Mouse (Mus musculus) embryonic facial prominence, embryonic 11.5 days (tissue): ENCODE measurements around the gene Zfp46. TPM values are rescaled to one million over a fixed set of nuclear protein-coding genes. Genes with fewer than 3 reads are reported as not detected.

Experiments used
- ATAC-seq: fragments of 200-750 bp; cut with Nextera tagmentation; replicated peaks from 2 replicates; pipeline ENCODE4 v1.8.0; 2017; ENCODE audit warnings: low read depth; ENCODE audit not compliant: insufficient number of reproducible peaks, low FRiP score, low TSS enrichment
- DNase-seq: peaks from one replicate; pipeline ENCODE4 v3.0.0-alpha.2; 2015; ENCODE audit warnings: low spot score
- H3K27ac ChIP-seq: fragments of 300-500 bp; sonication (generic); replicated peaks from 2 replicates; pipeline ENCODE4 v1.5.1; 2014; ENCODE audit warnings: mild to moderate bottlenecking, low read depth, low read length, control low read depth
- H3K27me3 ChIP-seq: fragments of 300-500 bp; sonication (generic); 2 replicates; pipeline ENCODE4 v1.6.1; 2014; ENCODE audit warnings: mild to moderate bottlenecking, low read length, moderate library complexity, mixed read lengths; ENCODE audit not compliant: control insufficient read depth, insufficient read depth
- H3K36me3 ChIP-seq: fragments of 300-500 bp; sonication (generic); replicated peaks from 2 replicates; pipeline ENCODE4 v1.6.1; 2014; ENCODE audit warnings: low read depth, mild to moderate bottlenecking, low read length, moderate library complexity, mixed read lengths; ENCODE audit not compliant: control insufficient read depth, insufficient read depth
- H3K4me1 ChIP-seq: fragments of 300-500 bp; sonication (generic); 2 replicates; pipeline ENCODE4 v1.6.1; 2014; ENCODE audit warnings: low read length, mixed read lengths; ENCODE audit not compliant: control insufficient read depth, insufficient read depth
- H3K4me2 ChIP-seq: fragments of 300-500 bp; sonication (generic); 2 replicates; pipeline ENCODE4 v1.6.1; 2014; ENCODE audit warnings: low read depth, mild to moderate bottlenecking, control low read depth, low read length, moderate library complexity
- H3K4me3 ChIP-seq: fragments of 300-500 bp; sonication (generic); 2 replicates; pipeline ENCODE4 v1.5.1; 2014; ENCODE audit warnings: low read depth, low read length, control low read depth
- H3K9ac ChIP-seq: fragments of 300-500 bp; sonication (generic); replicated peaks from 2 replicates; pipeline ENCODE4 v1.6.1; 2014; ENCODE audit warnings: mild to moderate bottlenecking, control low read depth, low read length
- H3K9me3 ChIP-seq: fragments of 300-500 bp; sonication (generic); replicated peaks from 2 replicates; pipeline ENCODE4 v1.6.1; 2016; ENCODE audit warnings: mild to moderate bottlenecking, low read length, inconsistent platforms, mixed read lengths; ENCODE audit not compliant: control insufficient read depth
- WGBS: fragments of 180-500 bp; shearing (Covaris S2); extraction: QIAGEN DNeasy Blood & Tissue Kit; methylation state at CpG from one replicate; pipeline ENCODE4 v1.1.7; 2014; 5-methylcytosine and 5-hydroxymethylcytosine counted together
- polyA plus RNA-seq: library from polyadenylated mRNA; unstranded; fragments of >200 nt; fragmentation: Nextera tagmentation; extraction: Ambion mirVana; gene quantifications from 2 replicates; pipeline ENCODE4 v1.2.1, GENCODE M21; 2014

Gene Zfp46
- polyA plus RNA-seq, 1 experiment from 2014 or later, result 28.0 TPM

GRCm38 (mm10) chr4:136255919-136256318 is 28.6 kb upstream of the Zfp46 start:
- DNase-seq, result no peak
- Histone ChIP-seq H3K27me3 (no peaks in the 10 kb centered on the region), H3K36me3 (no peaks in the 10 kb centered on the region), H3K4me1 (no peaks in the 10 kb centered on the region), H3K27ac (no peak overlapping the region), H3K9me3 (no peaks in the 10 kb centered on the region), H3K4me3 (no peak overlapping the region), H3K4me2 (no peak overlapping the region), H3K9ac (no peak overlapping the region)
- no peak for ATAC-seq
- 71% methylated on average over 6 of the region's 6 CpGs for WGBS

DNA sequence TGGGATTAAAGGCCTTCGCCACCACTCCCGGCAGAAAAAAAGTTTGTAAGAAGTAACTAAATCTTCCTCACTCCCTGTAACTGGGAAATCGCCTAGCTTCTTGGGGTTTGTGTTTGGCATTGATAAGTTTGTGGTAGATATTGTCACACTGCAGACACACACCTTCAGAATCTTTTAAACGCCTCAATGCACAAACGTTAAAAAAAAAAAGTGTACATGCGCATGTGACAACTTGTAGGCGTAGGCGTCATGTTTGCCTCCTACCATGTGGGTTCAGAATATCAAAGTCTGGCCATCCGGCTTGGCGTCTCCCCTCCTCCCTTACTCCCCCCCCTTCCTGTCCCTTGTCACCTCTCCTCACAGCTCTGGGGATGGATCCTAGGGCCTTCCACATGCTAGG is 27.8 kb upstream of the Zfp46 start:
- ATAC-seq, result no peak
- H3K9ac ChIP-seq, result no peak overlapping the region
- H3K4me1 ChIP-seq, result no peaks in the 10 kb centered on the region
- H3K27ac ChIP-seq, result no peak overlapping the region
- no peaks in the 10 kb centered on the region for H3K36me3 ChIP-seq
- WGBS, result 81% methylated on average over 10 of the region's 10 CpGs
- no peak for DNase-seq
- H3K4me3 ChIP-seq, result no peak overlapping the region
- no peaks in the 10 kb centered on the region for H3K27me3 ChIP-seq
- H3K9me3 ChIP-seq, result no peaks in the 10 kb centered on the region
- no peak overlapping the region for H3K4me2 ChIP-seq

DNA sequence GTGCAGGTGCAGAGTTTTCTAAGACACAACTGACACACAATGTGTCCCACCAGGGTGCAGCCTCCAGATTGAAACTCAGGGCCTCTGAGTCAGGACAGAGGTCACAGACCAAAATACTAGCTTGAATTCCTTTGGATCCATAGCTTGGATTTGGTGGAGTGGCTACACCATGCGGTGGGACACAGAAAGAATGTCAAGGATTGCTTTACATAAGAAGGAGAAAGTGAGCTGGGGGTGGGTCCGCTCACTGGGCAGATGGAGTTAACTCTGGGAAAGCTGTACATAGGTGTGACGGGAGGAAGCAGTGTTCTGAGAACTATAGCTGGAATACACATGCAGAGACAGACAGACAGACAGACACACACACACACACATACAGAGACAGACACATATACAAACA is 24.6 kb upstream of the Zfp46 start:
- Histone ChIP-seq H3K36me3 (no peaks in the 10 kb centered on the region), H3K27me3 (no peaks in the 10 kb centered on the region), H3K4me3 (no peak overlapping the region), H3K9me3 (no peaks in the 10 kb centered on the region), H3K27ac (no peak overlapping the region), H3K4me1 (no peaks in the 10 kb centered on the region), H3K9ac (no peak overlapping the region), H3K4me2 (no peak overlapping the region)
- ATAC-seq, result no peak
- 50% methylated on average over 3 of the region's 3 CpGs for WGBS
- no peak for DNase-seq

GRCm38 (mm10) chr4:136260491-136261180 is 23.8 kb upstream of the Zfp46 start:
- ATAC-seq (no peak; the same call in 1 of the 2 replicates), DNase-seq (peak; percentile 83)
- Histone ChIP-seq H3K27ac (no peak overlapping the region), H3K9me3 (no peaks in the 10 kb centered on the region), H3K36me3 (no peaks in the 10 kb centered on the region), H3K4me3 (no peak overlapping the region), H3K27me3 (no peaks in the 10 kb centered on the region), H3K4me1 (no peaks in the 10 kb centered on the region), H3K4me2 (no peak overlapping the region), H3K9ac (no peak overlapping the region)
- 48% methylated on average over 9 of the region's 10 CpGs for WGBS

DNA sequence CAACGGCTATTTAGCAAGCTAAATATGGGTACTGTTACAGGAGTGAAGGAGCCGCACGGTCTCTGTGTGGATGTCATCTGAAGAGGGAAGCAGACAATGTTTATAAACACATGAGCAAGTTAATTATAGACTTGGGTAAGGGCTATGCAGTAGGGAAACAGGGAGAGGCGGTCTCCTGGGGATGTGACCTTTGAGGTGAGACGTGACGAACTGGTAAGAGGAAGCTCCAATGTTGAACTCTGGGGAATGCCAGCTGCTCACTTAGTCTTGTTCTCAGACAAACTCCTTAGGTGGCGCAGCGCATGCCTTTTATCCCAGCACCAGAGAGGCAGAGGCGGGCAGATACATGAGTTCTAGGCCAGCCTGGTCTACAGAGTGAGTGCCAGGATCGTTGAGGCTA is 22.6 kb upstream of the Zfp46 start:
- Histone ChIP-seq H3K4me3 (no peak overlapping the region), H3K9ac (no peak overlapping the region), H3K27me3 (no peaks in the 10 kb centered on the region), H3K27ac (no peak overlapping the region), H3K4me2 (no peak overlapping the region), H3K4me1 (no peaks in the 10 kb centered on the region), H3K9me3 (no peaks in the 10 kb centered on the region), H3K36me3 (no peaks in the 10 kb centered on the region)
- no peak for DNase-seq
- ATAC-seq, result no peak
- WGBS, result 75% methylated on average over 10 of the region's 10 CpGs

DNA sequence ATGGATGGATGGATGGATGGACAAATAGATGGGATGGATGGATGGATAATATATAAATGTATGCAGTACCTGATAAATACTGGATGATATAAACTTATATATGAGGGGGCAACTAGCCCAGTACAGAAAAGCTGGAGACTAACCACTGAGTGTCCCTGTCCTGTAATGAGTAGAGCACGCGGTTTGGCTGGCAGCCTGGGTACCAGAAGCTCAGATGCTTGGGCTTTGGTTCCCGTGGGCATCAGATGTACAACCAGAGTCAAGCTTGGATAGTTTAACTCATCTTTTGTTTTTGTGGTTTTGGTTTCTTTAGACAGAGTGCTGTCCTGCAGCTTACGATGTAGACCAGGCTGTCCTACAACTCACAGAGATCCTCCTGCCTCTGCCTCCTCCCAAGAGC is 20.9 kb upstream of the Zfp46 start:
- 89% methylated on average over 4 of the region's 4 CpGs for WGBS
- Histone ChIP-seq H3K27me3 (no peaks in the 10 kb centered on the region), H3K9ac (no peak overlapping the region), H3K4me3 (no peak overlapping the region), H3K4me2 (no peak overlapping the region), H3K9me3 (no peaks in the 10 kb centered on the region), H3K36me3 (no peaks in the 10 kb centered on the region), H3K4me1 (no peaks in the 10 kb centered on the region), H3K27ac (no peak overlapping the region)
- ATAC-seq, result no peak
- no peak for DNase-seq

GRCm38 (mm10) chr4:136266716-136267343 is 17.7 kb upstream of the Zfp46 start:
- Histone ChIP-seq H3K4me1 (no peaks in the 10 kb centered on the region), H3K36me3 (no peaks in the 10 kb centered on the region), H3K9me3 (no peaks in the 10 kb centered on the region), H3K27me3 (no peaks in the 10 kb centered on the region), H3K27ac (no peak overlapping the region), H3K4me2 (no peak overlapping the region), H3K9ac (no peak overlapping the region), H3K4me3 (no peak overlapping the region)
- no peak for ATAC-seq
- 83% methylated on average over 9 of the region's 9 CpGs for WGBS
- DNase-seq, result no peak

DNA sequence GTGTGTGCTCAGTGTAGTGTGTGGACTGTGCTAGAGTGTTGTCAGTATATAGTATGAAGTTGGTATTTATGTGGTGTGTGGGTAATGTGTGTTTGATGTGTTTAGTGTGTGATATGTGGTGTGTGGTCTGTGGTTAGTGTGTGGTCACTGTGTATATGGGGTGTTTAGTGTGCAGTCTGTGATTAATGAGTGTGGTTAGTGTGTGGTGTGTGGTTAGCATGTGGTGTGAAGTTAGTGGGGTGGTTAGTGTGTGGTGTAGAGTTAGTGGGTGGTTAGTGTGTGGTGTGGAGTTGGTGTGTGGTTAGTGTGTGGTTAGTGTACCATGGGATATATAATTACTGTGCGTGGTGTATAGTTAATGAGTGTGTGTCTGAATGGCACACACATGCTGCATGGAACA is 15.6 kb upstream of the Zfp46 start:
- Histone ChIP-seq H3K4me3 (no peak overlapping the region), H3K27me3 (no peaks in the 10 kb centered on the region), H3K4me2 (no peak overlapping the region), H3K9ac (no peak overlapping the region), H3K27ac (no peak overlapping the region), H3K36me3 (no peaks in the 10 kb centered on the region), H3K9me3 (no peaks in the 10 kb centered on the region; the same call in 1 of the 2 replicates), H3K4me1 (no peaks in the 10 kb centered on the region)
- no peak for DNase-seq
- 0 out of 2 replicates have a peak, but pooled peaks have one; percentile 56 for ATAC-seq
- WGBS, result 95% methylated on average over 1 of the region's 1 CpGs
